Mouse (Mus musculus): ENCODE measurements around the gene Atp2a1.

DNA sequence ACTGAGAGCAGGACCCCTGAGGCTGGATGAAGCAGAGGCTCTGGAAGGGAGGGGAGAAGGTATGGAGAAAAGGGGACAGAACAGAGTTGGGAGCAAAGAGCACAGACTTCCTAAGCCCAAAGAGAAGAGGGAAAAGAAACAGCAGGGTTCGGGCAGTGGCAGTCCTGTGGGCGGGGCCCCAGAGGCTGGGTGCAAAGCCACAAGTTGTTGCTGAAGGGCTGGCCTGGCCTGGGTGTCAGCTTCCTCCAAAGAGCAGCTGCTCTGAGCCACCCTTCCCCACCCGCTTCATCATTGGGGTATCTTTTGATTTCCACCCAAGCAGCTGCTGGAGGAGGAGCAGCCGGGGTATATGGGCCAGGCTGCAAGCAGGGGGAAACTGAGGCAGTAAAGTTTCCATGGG, 1.2 kb upstream of the Atp2a1 start:
- no peak for TF ChIP-seq CTCF (IDR thresholded peaks at IDR 0.05; ENCODE audit: borderline replicate concordance, insufficient read depth, low read length)
- TF ChIP-seq POLR2A (IDR thresholded peaks at IDR 0.05; ENCODE audit: low read depth, low read length) = no peak
